Mouse (Mus musculus): ENCODE data around the gene Fam111a. TPM values are rescaled to one million over a fixed set of nuclear protein-coding genes. Genes with fewer than 3 reads are reported as not detected.

The Fam111a gene
- 116 and 125 TPM in 2 replicates for total RNA-seq (2023)

DNA sequence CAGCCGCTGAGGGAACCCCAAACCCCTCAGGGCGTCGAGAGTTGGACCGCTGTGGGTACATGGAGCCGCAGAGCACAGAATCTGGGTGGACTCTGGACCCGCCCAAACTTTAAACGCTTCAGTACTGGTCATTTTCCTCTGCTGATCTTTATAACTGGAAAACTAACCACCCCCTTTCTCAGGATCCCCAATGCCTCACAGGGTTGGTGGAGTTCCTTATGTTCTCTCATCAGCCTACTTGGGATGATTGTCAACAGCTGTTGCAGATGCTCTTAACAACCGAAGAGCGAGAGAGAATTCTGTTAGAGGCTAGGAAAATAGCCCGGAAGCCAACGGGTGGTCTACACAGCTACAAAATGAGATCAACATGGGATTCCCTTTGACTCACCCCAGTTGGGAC lies at the start of gene Fam111a:
TSS of gene Fam111a (plus strand) at position 301 of the 400 bp plus-strand sequence.

DNA sequence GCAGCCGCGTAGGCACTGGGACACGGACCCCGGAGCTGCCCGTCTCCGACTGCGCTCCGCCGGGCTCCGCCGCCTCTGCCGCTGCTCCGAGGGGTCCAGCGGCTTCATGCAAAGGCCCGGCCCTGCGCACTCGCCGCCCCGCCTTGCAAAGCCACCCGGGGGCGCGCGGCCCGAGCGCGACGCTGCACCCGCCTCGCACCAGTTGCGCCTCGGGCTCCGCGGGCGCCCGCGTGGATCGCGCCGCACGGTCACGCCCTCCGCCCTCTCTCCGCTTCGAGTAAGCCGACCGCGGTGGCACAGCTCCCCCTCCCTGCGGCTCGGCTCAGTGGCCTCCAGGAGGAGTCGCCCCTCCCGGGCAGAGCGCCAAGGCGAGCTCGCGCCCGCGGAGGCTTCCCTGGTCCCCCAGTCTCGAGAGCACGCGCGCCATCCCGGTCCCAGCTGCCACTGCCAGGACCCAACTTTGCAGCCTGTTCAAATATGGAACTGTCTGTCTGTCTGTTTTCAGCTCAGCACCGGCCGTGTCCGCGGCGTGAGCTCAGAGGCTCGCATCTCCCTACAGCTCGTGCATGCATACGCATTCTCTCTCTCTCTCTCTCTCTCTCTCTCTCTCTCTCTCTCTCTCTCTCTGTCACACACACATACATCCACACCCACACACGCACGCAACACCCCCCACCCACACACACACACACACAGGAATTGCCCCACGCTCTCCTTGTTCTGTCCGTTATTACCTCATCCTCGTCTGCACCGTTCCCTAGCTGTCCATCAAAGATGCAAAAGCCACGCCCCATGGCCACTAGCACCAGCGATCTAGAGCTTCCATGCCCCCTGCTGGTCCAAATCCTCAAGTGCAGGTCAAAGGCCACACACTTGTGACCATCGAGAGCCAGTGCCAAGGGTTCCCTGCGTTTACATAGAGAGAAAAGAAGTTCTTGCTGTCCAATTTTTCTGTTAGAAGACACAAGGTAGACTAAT lies 43.9 kb upstream of the Fam111a start, which contains the start of gene Dtx4:
TSS of gene Dtx4 (minus strand) at position 85 of the 978 bp plus-strand sequence.

DNA sequence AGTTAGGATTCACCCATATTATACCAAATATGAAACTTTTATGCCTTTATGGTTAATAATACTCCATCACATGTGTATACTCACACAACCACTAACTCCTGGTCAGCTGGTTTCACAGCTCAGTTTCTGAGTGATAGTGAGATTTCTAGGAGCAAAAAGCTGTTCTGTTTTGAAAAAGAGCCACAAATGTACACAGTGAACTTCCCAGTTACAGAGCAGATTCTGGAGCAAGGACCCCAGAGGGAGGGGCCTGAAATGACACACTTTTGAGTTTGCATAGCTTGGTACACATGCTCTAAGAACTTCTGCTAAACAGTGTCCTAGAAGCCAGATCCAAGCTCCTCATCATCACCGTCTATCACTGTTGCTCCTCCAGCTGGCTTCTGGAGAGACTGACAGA lies 54.1 kb downstream of the Fam111a start, which contains the start of gene Gm4952:
TSS of gene Gm4952 (plus strand) at position 301 of the 400 bp plus-strand sequence.

DNA sequence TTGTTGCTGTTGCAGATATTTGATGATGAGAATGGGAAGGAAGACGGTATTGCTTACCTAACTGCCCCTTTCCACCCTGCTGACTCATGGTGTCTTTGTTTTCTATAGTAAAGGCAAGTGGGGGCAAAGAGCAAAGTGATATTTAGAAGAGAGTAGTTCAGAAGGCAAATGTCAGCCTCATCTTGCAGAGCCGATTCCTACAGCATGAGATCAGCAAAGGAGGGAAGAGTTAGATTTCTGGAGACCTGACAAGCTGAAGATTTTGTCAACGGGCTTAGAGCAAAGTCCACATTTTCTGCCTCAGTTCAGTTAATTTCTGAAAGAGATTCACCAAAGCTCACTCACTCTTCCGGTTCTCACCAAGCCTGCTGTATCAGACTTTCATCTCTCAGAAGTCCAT lies 87.6 kb downstream of the Fam111a start, which contains the start of gene Glyat:
TSS of gene Glyat (plus strand) at position 133 of the 400 bp plus-strand sequence.

Other genes with a start within 250 kb of the Fam111a start
- gene Olfr1436, start 246.6 kb upstream of the Fam111a start, total RNA-seq (2023): not detected in 2 replicates
- not detected in 2 replicates for gene Olfr1437, start 220.6 kb upstream of the Fam111a start, total RNA-seq (2023)
- gene Olfr1438-ps1, start 209.8 kb upstream of the Fam111a start, total RNA-seq (2023): not detected in 2 replicates
- gene Olfr1440, start 158.5 kb upstream of the Fam111a start, total RNA-seq (2023): not detected in 2 replicates
- not detected in 2 replicates for gene Olfr1441, start 128.3 kb upstream of the Fam111a start, total RNA-seq (2023)
- not detected in 2 replicates for gene Pfpl, start 117.8 kb upstream of the Fam111a start, total RNA-seq (2023)
- 615 and 619 TPM in 2 replicates for gene Mpeg1, start 85.0 kb upstream of the Fam111a start, total RNA-seq (2023)
- 17.6 and 20.5 TPM in 2 replicates for gene Dtx4, start 44.3 kb upstream of the Fam111a start, total RNA-seq (2023)
- not detected in 2 replicates for gene Gm4952, start 54.2 kb downstream of the Fam111a start, total RNA-seq (2023)
- not detected in 2 replicates for gene Glyat, start 87.6 kb downstream of the Fam111a start, total RNA-seq (2023)
- gene Olfr1442, start 124.7 kb downstream of the Fam111a start, total RNA-seq (2023): not detected in 2 replicates
- not detected in 2 replicates for gene Olfr1443, start 132.4 kb downstream of the Fam111a start, total RNA-seq (2023)
- gene Keg1, start 150.0 kb downstream of the Fam111a start, total RNA-seq (2023): not detected in 2 replicates
- 1.9 and 2.5 TPM in 2 replicates for gene Cntf, start 219.9 kb downstream of the Fam111a start, total RNA-seq (2023)

Data from neutrophil, adult 65 days (primary cell).